Mouse (Mus musculus) ES-E14 (cell line): ENCODE results near the gene Dupd1.

Source experiments
- CHD2 ChIP-seq: IDR thresholded peaks from 2 replicates; pipeline ENCODE4 v1.6.1; 2014; ENCODE audit warnings: mild to moderate bottlenecking, low read depth, low read length, inconsistent platforms
- MAFK ChIP-seq: IDR thresholded peaks from 2 replicates; pipeline ENCODE4 v1.6.1; 2014; ENCODE audit warnings: mild to moderate bottlenecking, low read depth, low read length, inconsistent platforms; ENCODE audit not compliant: insufficient read depth

- no peak for TF ChIP-seq MAFK
- no peak for TF ChIP-seq CHD2
These were observed 18.9 kb upstream of the Dupd1 start for GRCm38 (mm10) chr14:21733131-21733905.
